Mouse (Mus musculus) layer of hippocampus, postnatal 14 days (tissue): ENCODE results near the gene Ube2q1. TPM values are rescaled to one million over a fixed set of nuclear protein-coding genes. Genes with fewer than 3 reads are reported as not detected.

Experiments used
- DNase-seq, 2 experiments: peaks; one replicate each; pipeline ENCODE4 v3.0.0; 2021 to 2022; ENCODE audit warnings: low spot score in 2 of 2, mixed read lengths in 1 of 2
- total RNA-seq, 2 experiments: library from RNA; stranded (reverse); gene quantifications; 2 replicates each; pipeline ENCODE4 v1.2.3; 2021

The Ube2q1 gene
- total RNA-seq, 2 experiments from 2014 or later = 84.2 to 89.3 TPM

GRCm38 (mm10) chr3:89820311-89821095 lies 47.1 kb downstream of the Ube2q1 start:
- DNase-seq = no peak

- DNase-seq = no peak
These were observed 47.7 kb downstream of the Ube2q1 start for GRCm38 (mm10) chr3:89821096-89821513.

- no peak for DNase-seq
These were observed 48.4 kb downstream of the Ube2q1 start for GRCm38 (mm10) chr3:89821548-89822480.

- no peak for DNase-seq
These were observed 50.2 kb downstream of the Ube2q1 start for GRCm38 (mm10) chr3:89823594-89823993.

- no peak for DNase-seq
These were observed 52.9 kb downstream of the Ube2q1 start for GRCm38 (mm10) chr3:89826295-89826694.

GRCm38 (mm10) chr3:89830815-89831591 lies 57.6 kb downstream of the Ube2q1 start, which contains the start of gene She:
TSS of gene She (plus strand) at chr3:89831370.
- DNase-seq = no peak

Other genes starting within 250 kb of the Ube2q1 start
- 10 to 100 TPM; 87.9 to 91.6 TPM for gene Adar, start 58.6 kb upstream of the Ube2q1 start, total RNA-seq
- 10 to 100 TPM; 27.5 to 28.0 TPM for gene Chrnb2, start 9.0 kb upstream of the Ube2q1 start, total RNA-seq
- gene She, start 57.8 kb downstream of the Ube2q1 start, total RNA-seq = 1 to 10 TPM; 3.4 to 3.5 TPM
- 1 to 10 TPM; 5.0 to 6.1 TPM for gene Il6ra, start 139.6 kb downstream of the Ube2q1 start, total RNA-seq
- 10 to 100 TPM; 77.3 to 93.0 TPM for gene Atp8b2, start 189.9 kb downstream of the Ube2q1 start, total RNA-seq
- 10 to 100 TPM; 67.8 to 71.8 TPM for gene Hax1, start 225.2 kb downstream of the Ube2q1 start, total RNA-seq